Mouse (Mus musculus): ENCODE measurements around the gene Rnf32. TPM values are rescaled to one million over a fixed set of nuclear protein-coding genes. Genes with fewer than 3 reads are reported as not detected.

Gene Rnf32
- polyA plus RNA-seq (2014; fragmentation: Illumina TruSeq; extraction: RNeasy Lipid Tissue Mini Kit (QIAGEN cat#74804); ENCODE audit: low replicate concordance): 38.9 TPM

GRCm38 (mm10) chr5:29195570-29196263, at the start of gene Rnf32:
Gene Rnf32 (plus strand): TSS chr5:29195992.

Other genes with a start within 250 kb of the Rnf32 start
- 12.3 TPM for gene Lmbr1, start 182.4 kb downstream of the Rnf32 start, polyA plus RNA-seq (2014; fragmentation: Illumina TruSeq; extraction: RNeasy Lipid Tissue Mini Kit (QIAGEN cat#74804); ENCODE audit: low replicate concordance)
- gene Nom1, start 238.7 kb downstream of the Rnf32 start, polyA plus RNA-seq (2014; fragmentation: Illumina TruSeq; extraction: RNeasy Lipid Tissue Mini Kit (QIAGEN cat#74804); ENCODE audit: low replicate concordance): 7.8 TPM

All from small intestine, adult 10 weeks (tissue).